Mouse (Mus musculus): ENCODE results near the gene 9030612E09Rik.

Gene 9030612E09Rik

GRCm38 (mm10) chr10:43174326-43175155, at the start of gene 9030612E09Rik, which contains the start of gene Sobp:
Gene 9030612E09Rik (plus strand): TSS chr10:43174704.
Gene Sobp (minus strand): TSS chr10:43174530.
- peak; percentile 85 for DNase-seq

- DNase-seq, result no peak
Observed at GRCm38 (mm10) chr10:43128750-43129149, 45.8 kb upstream of the 9030612E09Rik start.

- DNase-seq, result no peak
Observed at GRCm38 (mm10) chr10:43134027-43134426, 40.5 kb upstream of the 9030612E09Rik start.

GRCm38 (mm10) chr10:43143173-43143572, 31.3 kb upstream of the 9030612E09Rik start:
- DNase-seq, result no peak

GRCm38 (mm10) chr10:43148456-43148855, 26.0 kb upstream of the 9030612E09Rik start:
- no peak for DNase-seq

- DNase-seq, result no peak
Observed at GRCm38 (mm10) chr10:43152643-43153042, 21.9 kb upstream of the 9030612E09Rik start.

- DNase-seq, result peak; percentile 31
Observed at GRCm38 (mm10) chr10:43155046-43155560, 19.4 kb upstream of the 9030612E09Rik start.

- no peak for DNase-seq
Observed at GRCm38 (mm10) chr10:43158917-43159316, 15.6 kb upstream of the 9030612E09Rik start.

GRCm38 (mm10) chr10:43159333-43159732, 15.2 kb upstream of the 9030612E09Rik start:
- DNase-seq, result no peak

- DNase-seq, result no peak
Observed at GRCm38 (mm10) chr10:43162318-43162717, 12.2 kb upstream of the 9030612E09Rik start.

- no peak for DNase-seq
Observed at GRCm38 (mm10) chr10:43164406-43164805, 10.1 kb upstream of the 9030612E09Rik start.

GRCm38 (mm10) chr10:43166146-43166545, 8.4 kb upstream of the 9030612E09Rik start:
- no peak for DNase-seq

- DNase-seq, result no peak
Observed at GRCm38 (mm10) chr10:43166817-43167216, 7.7 kb upstream of the 9030612E09Rik start.

- DNase-seq, result no peak
Observed at GRCm38 (mm10) chr10:43168847-43169246, 5.7 kb upstream of the 9030612E09Rik start.

GRCm38 (mm10) chr10:43171106-43171505, 3.4 kb upstream of the 9030612E09Rik start:
- no peak for DNase-seq

- no peak for DNase-seq
Observed at GRCm38 (mm10) chr10:43172066-43172465, 2.4 kb upstream of the 9030612E09Rik start.

- DNase-seq, result no peak
Observed at GRCm38 (mm10) chr10:43172554-43172953, 1.9 kb upstream of the 9030612E09Rik start.

GRCm38 (mm10) chr10:43173141-43173827, 1.2 kb upstream of the 9030612E09Rik start:
- peak; percentile 69 for DNase-seq

GRCm38 (mm10) chr10:43173828-43174325, 627 bp upstream of the 9030612E09Rik start:
- DNase-seq, result no peak

GRCm38 (mm10) chr10:43175156-43175601, 675 bp downstream of the 9030612E09Rik start:
- peak; percentile 77 for DNase-seq

GRCm38 (mm10) chr10:43180313-43180912, 5.9 kb downstream of the 9030612E09Rik start:
- peak; percentile 50 for DNase-seq

- no peak for DNase-seq
Observed at GRCm38 (mm10) chr10:43200206-43200605, 25.7 kb downstream of the 9030612E09Rik start.

- no peak for DNase-seq
Observed at GRCm38 (mm10) chr10:43203865-43204264, 29.4 kb downstream of the 9030612E09Rik start.

Data from cerebellum, adult 9-11 months (tissue).